Mouse (Mus musculus): Measurements from ENCODE around the gene Ndufs4.
A peak's percentile ranks its signal among the peaks of the same experiment; 100 is the strongest.
"Not testable (repeated sequence)": the region's sequence is repeated elsewhere in the genome, so short reads cannot be mapped to it uniquely, and the experiment has no call there.

The Ndufs4 gene

GRCm38 (mm10) chr13:114343001-114343400 lies 45.1 kb downstream of the Ndufs4 start:
- DNase-seq (ENCODE audit: low spot score) = peak; percentile 15

- DNase-seq (ENCODE audit: low spot score) = no peak
These were observed 68.1 kb downstream of the Ndufs4 start for GRCm38 (mm10) chr13:114319835-114320389.

- no peak for DNase-seq (ENCODE audit: low spot score)
These were observed 68.9 kb downstream of the Ndufs4 start for GRCm38 (mm10) chr13:114319136-114319535.

GRCm38 (mm10) chr13:114315374-114315773 lies 72.7 kb downstream of the Ndufs4 start:
- DNase-seq (ENCODE audit: low spot score) = no peak

GRCm38 (mm10) chr13:114314953-114315352 lies 73.1 kb downstream of the Ndufs4 start:
- DNase-seq (ENCODE audit: low spot score) = no peak

GRCm38 (mm10) chr13:114310591-114310990 lies 77.5 kb downstream of the Ndufs4 start:
- DNase-seq (ENCODE audit: low spot score) = no peak

- DNase-seq (ENCODE audit: low spot score) = no peak
These were observed 83.4 kb downstream of the Ndufs4 start for GRCm38 (mm10) chr13:114304684-114305083.

- no peak for DNase-seq (ENCODE audit: low spot score)
These were observed 84.4 kb downstream of the Ndufs4 start for GRCm38 (mm10) chr13:114303466-114304175.

- no peak for DNase-seq (ENCODE audit: low spot score)
These were observed 90.3 kb downstream of the Ndufs4 start for GRCm38 (mm10) chr13:114297761-114298160.

GRCm38 (mm10) chr13:114296556-114296955 lies 91.5 kb downstream of the Ndufs4 start:
- DNase-seq (ENCODE audit: low spot score) = no peak

- DNase-seq (ENCODE audit: low spot score) = no peak
These were observed 98.6 kb downstream of the Ndufs4 start for GRCm38 (mm10) chr13:114289411-114289810.

- DNase-seq (ENCODE audit: low spot score) = no peak
These were observed 99.5 kb downstream of the Ndufs4 start for GRCm38 (mm10) chr13:114288511-114288910.

- DNase-seq (ENCODE audit: low spot score) = not testable (repeated sequence)
These were observed 109.4 kb downstream of the Ndufs4 start for GRCm38 (mm10) chr13:114278690-114279089.

GRCm38 (mm10) chr13:114277277-114277676 lies 110.8 kb downstream of the Ndufs4 start:
- no peak for DNase-seq (ENCODE audit: low spot score)

- no peak for DNase-seq (ENCODE audit: low spot score)
These were observed 116.5 kb downstream of the Ndufs4 start for GRCm38 (mm10) chr13:114271410-114272105.

GRCm38 (mm10) chr13:114267741-114268140 lies 120.3 kb downstream of the Ndufs4 start:
- DNase-seq (ENCODE audit: low spot score) = no peak

GRCm38 (mm10) chr13:114260486-114261205 lies 127.4 kb downstream of the Ndufs4 start:
- no peak for DNase-seq (ENCODE audit: low spot score)

GRCm38 (mm10) chr13:114254697-114255096 lies 133.4 kb downstream of the Ndufs4 start:
- DNase-seq (ENCODE audit: low spot score) = no peak

All from testis, postnatal 14 days (tissue).